Mouse (Mus musculus) Patski (cell line): ENCODE measurements around the gene Smim24. TPM values are rescaled to one million over a fixed set of nuclear protein-coding genes. Genes with fewer than 3 reads are reported as not detected.

Experiments used
- ATAC-seq: fragments of 100-300 bp; one replicate; pipeline ENCODE4 v1.8.0; 2021
- CTCF ChIA-PET: fragments of 350-600 bp; sonication (Branson Sonifier 250); formaldehyde crosslinking; loops from one replicate; lab custom pipeline; 2022; ENCODE audit warnings: inconsistent platforms; lab: Charles Lee
- POLR2A ChIA-PET: fragments of 350-600 bp; sonication (Branson Sonifier 250); formaldehyde crosslinking; loops from one replicate; lab custom pipeline; 2022; ENCODE audit warnings: antibody characterized with exemption, inconsistent platforms; lab: Charles Lee
- DNase-seq: peaks from one replicate; pipeline ENCODE4 v3.0.0-alpha.2; 2011; ENCODE audit warnings: low read depth, low spot score
- H3K27me3 ChIP-seq: fragments of 371-371 bp; one replicate; pipeline ENCODE4 v1.5.1; 2021
- CTCF ChIP-seq: fragments of 100-300 bp; IDR thresholded peaks from one replicate; pipeline ENCODE4 v1.5.1; 2021
- in situ Hi-C: fragments of 300-500 bp; cut with MboI; formaldehyde crosslinking; loops from 3 replicates; pipeline ENCODE4 v1.11.1; 2018; ENCODE audit warnings: low pct_unique_long_range_greater_than_20kb, mixed read lengths
- polyA plus RNA-seq: library from polyadenylated mRNA; unstranded; gene quantifications from one replicate; pipeline ENCODE4 v1.2.3, GENCODE M21; 2021

Smim24 gene
- polyA plus RNA-seq, 1 experiment from 2014 or later = 0.18 TPM

- ATAC-seq (no peak), DNase-seq (no peak)
- no peak for TF ChIP-seq CTCF
- CTCF ChIA-PET = interaction anchor here (1.5 kb wide), 1 partner anchor 15 kb away, joined by 5 read pairs; no protein-coding TSS in a partner anchor
- no peaks in the 10 kb centered on the region for H3K27me3 ChIP-seq
- POLR2A ChIA-PET = no interaction called here
- in situ Hi-C loops = no loop called here
Measured at GRCm38 (mm10) chr10:81421041-81421796, 28.4 kb downstream of the Smim24 start.

GRCm38 (mm10) chr10:81421797-81422100, 28.9 kb downstream of the Smim24 start:
- CTCF ChIA-PET = interaction anchor here (1.5 kb wide), 1 partner anchor 16 kb away, joined by 5 read pairs; no protein-coding TSS in a partner anchor
- ATAC-seq = no peak
- DNase-seq = no peak
- no peaks in the 10 kb centered on the region for H3K27me3 ChIP-seq
- in situ Hi-C loops = no loop called here
- POLR2A ChIA-PET = no interaction called here
- no peak for TF ChIP-seq CTCF

GRCm38 (mm10) chr10:81422191-81422590, 29.3 kb downstream of the Smim24 start:
- ChIA-PET CTCF (interaction anchor here (1.0 to 1.5 kb wide), 2 partner anchors 11 to 16 kb away, joined by 3 to 5 read pairs; no protein-coding TSS in a partner anchor), POLR2A (no interaction called here)
- no peak for ATAC-seq
- no peak for DNase-seq
- in situ Hi-C loops = no loop called here
- no peaks in the 10 kb centered on the region for H3K27me3 ChIP-seq
- no peak for TF ChIP-seq CTCF

GRCm38 (mm10) chr10:81422661-81423217, 29.9 kb downstream of the Smim24 start:
- no peak for DNase-seq
- H3K27me3 ChIP-seq = no peaks in the 10 kb centered on the region
- ATAC-seq = no peak
- in situ Hi-C loops = no loop called here
- POLR2A ChIA-PET = no interaction called here
- no peak for TF ChIP-seq CTCF
- CTCF ChIA-PET = interaction anchor here (1.0 to 1.5 kb wide), 2 partner anchors 12 to 17 kb away, joined by 3 to 5 read pairs; no protein-coding TSS in a partner anchor

- no peaks in the 10 kb centered on the region for H3K27me3 ChIP-seq
- ChIA-PET CTCF (interaction anchor here (1.5 kb wide), 1 partner anchor 18 kb away, joined by 3 read pairs; no protein-coding TSS in a partner anchor), POLR2A (no interaction called here)
- in situ Hi-C loops = no loop called here
- DNase-seq (no peak), ATAC-seq (no peak)
- TF ChIP-seq CTCF = no peak
Measured at GRCm38 (mm10) chr10:81423476-81424245, 30.8 kb downstream of the Smim24 start.

- no peaks in the 10 kb centered on the region for H3K27me3 ChIP-seq
- in situ Hi-C loops = no loop called here
- ChIA-PET POLR2A (interaction anchor here (0.5 kb wide), 1 partner anchor 41 kb away, joined by 6 read pairs; no protein-coding TSS in a partner anchor), CTCF (interaction anchor here (1.5 kb wide), 1 partner anchor 19 kb away, joined by 3 read pairs; no protein-coding TSS in a partner anchor)
- no peak for TF ChIP-seq CTCF
- DNase-seq (no peak), ATAC-seq (no peak)
Measured at GRCm38 (mm10) chr10:81424246-81425051, 31.6 kb downstream of the Smim24 start.

- CTCF ChIA-PET = interaction anchor here (1.5 kb wide), 1 partner anchor 20 kb away, joined by 3 read pairs; no protein-coding TSS in a partner anchor
- H3K27me3 ChIP-seq = no peaks in the 10 kb centered on the region
- ATAC-seq (no peak), DNase-seq (no peak)
- in situ Hi-C loops = no loop called here
- no peak for TF ChIP-seq CTCF
- POLR2A ChIA-PET = no interaction called here
Measured at GRCm38 (mm10) chr10:81425236-81425850, 32.5 kb downstream of the Smim24 start.

- ATAC-seq (no peak), DNase-seq (no peak)
- ChIA-PET POLR2A (no interaction called here), CTCF (interaction anchor here (1.5 kb wide), 1 partner anchor 21 kb away, joined by 3 read pairs; no protein-coding TSS in a partner anchor)
- in situ Hi-C loops = no loop called here
- H3K27me3 ChIP-seq = no peaks in the 10 kb centered on the region
- no peak for TF ChIP-seq CTCF
Measured at GRCm38 (mm10) chr10:81426081-81426671, 33.3 kb downstream of the Smim24 start.

GRCm38 (mm10) chr10:81426897-81427296, 34.0 kb downstream of the Smim24 start:
- ChIA-PET CTCF (no interaction called here), POLR2A (no interaction called here)
- TF ChIP-seq CTCF = no peak
- no peaks in the 10 kb centered on the region for H3K27me3 ChIP-seq
- no peak for DNase-seq
- ATAC-seq = no peak
- in situ Hi-C loops = no loop called here
